Mouse (Mus musculus) mesoderm, embryonic 11.5 days (tissue): ENCODE measurements around the gene Sipa1l2.

ENCODE experiments used
- DNase-seq: peaks from one replicate; pipeline ENCODE4 v3.0.0-alpha.2; 2012; ENCODE audit warnings: low read depth, low spot score

The Sipa1l2 gene

GRCm38 (mm10) chr8:125369491-125370236 is 199.9 kb downstream of the Sipa1l2 start:
- DNase-seq: no peak

- DNase-seq: no peak
These were observed 201.1 kb downstream of the Sipa1l2 start for GRCm38 (mm10) chr8:125368341-125369035.
